Mouse (Mus musculus) midbrain, embryonic 12.5 days (tissue): Measurements from ENCODE around the gene Nemp1. TPM values are rescaled to one million over a fixed set of nuclear protein-coding genes. Genes with fewer than 3 reads are reported as not detected.

Source experiments
- ATAC-seq: fragments of 200-750 bp; cut with Nextera tagmentation; 2 replicates; pipeline ENCODE4 v1.8.0; 2017; ENCODE audit warnings: low read depth, moderate TSS enrichment, moderate library complexity; ENCODE audit not compliant: low FRiP score
- H3K27ac ChIP-seq: fragments of 300-500 bp; sonication (generic); replicated peaks from 2 replicates; pipeline ENCODE4 v1.5.1; 2016; ENCODE audit warnings: mild to moderate bottlenecking
- H3K27me3 ChIP-seq: fragments of 300-500 bp; sonication (generic); 2 replicates; pipeline ENCODE4 v1.6.1; 2016; ENCODE audit warnings: mild to moderate bottlenecking
- H3K36me3 ChIP-seq: fragments of 300-500 bp; sonication (generic); 2 replicates; pipeline ENCODE4 v1.6.1; 2016
- H3K4me1 ChIP-seq: fragments of 300-500 bp; sonication (generic); 2 replicates; pipeline ENCODE4 v1.6.1; 2016
- H3K4me2 ChIP-seq: fragments of 300-500 bp; sonication (generic); replicated peaks from 2 replicates; pipeline ENCODE4 v1.6.1; 2016; ENCODE audit warnings: mild to moderate bottlenecking, moderate library complexity
- H3K4me3 ChIP-seq: fragments of 300-500 bp; sonication (generic); 2 replicates; pipeline ENCODE4 v1.5.1; 2016; ENCODE audit warnings: mild to moderate bottlenecking
- H3K9ac ChIP-seq: fragments of 300-500 bp; sonication (generic); replicated peaks from 2 replicates; pipeline ENCODE4 v1.6.1; 2016; ENCODE audit warnings: mild to moderate bottlenecking, moderate library complexity
- H3K9me3 ChIP-seq: fragments of 300-500 bp; sonication (generic); 2 replicates; pipeline ENCODE4 v1.6.1; 2016; ENCODE audit warnings: mild to moderate bottlenecking
- WGBS: fragments of 180-500 bp; shearing (Covaris S2); methylation state at CpG from one replicate; pipeline ENCODE4 v1.1.7; 2016; 5-methylcytosine and 5-hydroxymethylcytosine counted together
- polyA plus RNA-seq: library from polyadenylated mRNA; unstranded; fragments of >200 nt; fragmentation: Nextera tagmentation; extraction: Ambion mirVana; gene quantifications from 2 replicates; pipeline ENCODE4 v1.2.1, GENCODE M21; 2016

Nemp1 gene
- polyA plus RNA-seq, 1 experiment from 2014 or later = 10.3 TPM

GRCm38 (mm10) chr10:127667269-127668092 is 780 bp downstream of the Nemp1 start:
- WGBS = 2% methylated on average over 35 of the region's 35 CpGs
- 0 out of 2 replicates have a peak, but pooled peaks have one; percentile 8 for ATAC-seq

GRCm38 (mm10) chr10:127668093-127669050 is 1.7 kb downstream of the Nemp1 start, which contains the start of gene Nab2:
Gene Nab2 (minus strand): TSS chr10:127668568.
- Histone ChIP-seq H3K9ac (peak within 1 kb of the TSS; percentile 65), H3K4me3 (peak within 1 kb of the TSS; percentile 52), H3K4me2 (peak within 1 kb of the TSS; percentile 77), H3K36me3 (no peaks in the 10 kb centered on the region), H3K4me1 (peaks cover 46% of the 10 kb centered on the region), H3K27me3 (peaks cover 69% of the 10 kb centered on the region), H3K27ac (peak within 1 kb of the TSS; percentile 42; the same call in 1 of the 2 replicates), H3K9me3 (no peaks in the 10 kb centered on the region)
- WGBS = 2% methylated on average over 38 of the region's 40 CpGs
- 0 out of 2 replicates have a peak, but pooled peaks have one; percentile 11 for ATAC-seq

More at GRCm38 (mm10) chr10:127667269-127668092, 780 bp downstream of the Nemp1 start:
- Histone ChIP-seq H3K4me2 (peak overlapping the region; percentile 77), H3K9me3 (no peaks in the 10 kb centered on the region), H3K4me3 (peak overlapping the region; percentile 52), H3K27ac (peak overlapping the region; percentile 42; the same call in 1 of the 2 replicates), H3K4me1 (peaks cover 51% of the 10 kb centered on the region), H3K9ac (peak overlapping the region; percentile 65), H3K36me3 (no peaks in the 10 kb centered on the region), H3K27me3 (peaks cover 78% of the 10 kb centered on the region)

GRCm38 (mm10) chr10:127669170-127669569 is 2.5 kb downstream of the Nemp1 start:
- Histone ChIP-seq H3K4me3 (no peak overlapping the region), H3K9ac (peak overlapping the region; percentile 20; the same call in 1 of the 2 replicates), H3K27ac (no peak overlapping the region), H3K36me3 (no peaks in the 10 kb centered on the region), H3K4me1 (peaks cover 40% of the 10 kb centered on the region), H3K4me2 (no peak overlapping the region), H3K27me3 (peaks cover 61% of the 10 kb centered on the region), H3K9me3 (no peaks in the 10 kb centered on the region)
- ATAC-seq = no peak
- WGBS = 38% methylated on average over 7 of the region's 7 CpGs

GRCm38 (mm10) chr10:127670185-127670584 is 3.5 kb downstream of the Nemp1 start:
- H3K36me3 ChIP-seq = no peaks in the 10 kb centered on the region
- no peak overlapping the region for H3K4me3 ChIP-seq
- WGBS = 94% methylated on average over 2 of the region's 2 CpGs
- peaks cover 33% of the 10 kb centered on the region for H3K4me1 ChIP-seq
- H3K9ac ChIP-seq = no peak overlapping the region
- no peaks in the 10 kb centered on the region for H3K9me3 ChIP-seq
- no peak for ATAC-seq
- H3K27me3 ChIP-seq = peaks cover 51% of the 10 kb centered on the region
- no peak overlapping the region for H3K4me2 ChIP-seq
- H3K27ac ChIP-seq = no peak overlapping the region

GRCm38 (mm10) chr10:127671276-127671675 is 4.6 kb downstream of the Nemp1 start:
- H3K4me2 ChIP-seq = no peak overlapping the region
- H3K4me3 ChIP-seq = no peak overlapping the region
- no peak overlapping the region for H3K9ac ChIP-seq
- H3K4me1 ChIP-seq = peaks cover 22% of the 10 kb centered on the region
- no peaks in the 10 kb centered on the region for H3K36me3 ChIP-seq
- H3K9me3 ChIP-seq = no peaks in the 10 kb centered on the region
- peaks cover 40% of the 10 kb centered on the region for H3K27me3 ChIP-seq
- ATAC-seq = no peak
- no peak overlapping the region for H3K27ac ChIP-seq
- 31% methylated on average over 2 of the region's 2 CpGs for WGBS

GRCm38 (mm10) chr10:127674046-127674655 is 7.5 kb downstream of the Nemp1 start:
- Histone ChIP-seq H3K9me3 (no peaks in the 10 kb centered on the region), H3K27me3 (peaks cover 14% of the 10 kb centered on the region), H3K4me3 (no peak overlapping the region), H3K27ac (no peak overlapping the region), H3K36me3 (no peaks in the 10 kb centered on the region), H3K4me1 (0 out of 2 replicates have a peak, but pooled peaks cover 11% of the 10 kb centered on the region), H3K4me2 (no peak overlapping the region), H3K9ac (no peak overlapping the region)
- 94% methylated on average over 6 of the region's 6 CpGs for WGBS
- ATAC-seq = no peak

- Histone ChIP-seq H3K4me1 (0 out of 2 replicates have a peak, but pooled peaks cover 10% of the 10 kb centered on the region), H3K27ac (no peak overlapping the region), H3K36me3 (no peaks in the 10 kb centered on the region), H3K4me2 (no peak overlapping the region), H3K4me3 (no peak overlapping the region), H3K9me3 (no peaks in the 10 kb centered on the region), H3K9ac (no peak overlapping the region), H3K27me3 (0 out of 2 replicates have a peak, but pooled peaks cover 6% of the 10 kb centered on the region)
- WGBS = 86% methylated on average over 8 of the region's 8 CpGs
- no peak for ATAC-seq
Observed at GRCm38 (mm10) chr10:127674794-127675522, 8.3 kb downstream of the Nemp1 start.

- H3K27me3 ChIP-seq = no peaks in the 10 kb centered on the region
- 0 out of 2 replicates have a peak, but pooled peaks cover 10% of the 10 kb centered on the region for H3K4me1 ChIP-seq
- WGBS = 55% methylated on average over 5 of the region's 5 CpGs
- H3K9ac ChIP-seq = peak overlapping the region; percentile 32; the same call in 1 of the 2 replicates
- H3K9me3 ChIP-seq = no peaks in the 10 kb centered on the region
- peak overlapping the region; percentile 57 for H3K4me2 ChIP-seq
- H3K4me3 ChIP-seq = peak overlapping the region; percentile 43
- no peaks in the 10 kb centered on the region for H3K36me3 ChIP-seq
- peak overlapping the region; percentile 60 for H3K27ac ChIP-seq
- no peak for ATAC-seq
Observed at GRCm38 (mm10) chr10:127675859-127676398, 9.2 kb downstream of the Nemp1 start.

- WGBS = under 1% methylated on average over 71 of the region's 71 CpGs
- no peaks in the 10 kb centered on the region for H3K36me3 ChIP-seq
- H3K4me2 ChIP-seq = peak overlapping the region; percentile 91
- H3K9me3 ChIP-seq = no peaks in the 10 kb centered on the region
- H3K27ac ChIP-seq = peak overlapping the region; percentile 60
- H3K9ac ChIP-seq = peak overlapping the region; percentile 76
- H3K27me3 ChIP-seq = no peaks in the 10 kb centered on the region
- ATAC-seq = peak; percentile 94
- peak overlapping the region; percentile 71 for H3K4me3 ChIP-seq
- 0 out of 2 replicates have a peak, but pooled peaks cover 10% of the 10 kb centered on the region for H3K4me1 ChIP-seq
Observed at GRCm38 (mm10) chr10:127676691-127677548, 10.2 kb downstream of the Nemp1 start.
